Mouse (Mus musculus): ENCODE measurements around the gene Fnd3c2. TPM values are rescaled to one million over a fixed set of nuclear protein-coding genes. Genes with fewer than 3 reads are reported as not detected.
A peak's percentile ranks its signal among the peaks of the same experiment; 100 is the strongest.

Gene Fnd3c2
- polyA plus RNA-seq, 1 experiment from 2014 or later, result not detected

DNA sequence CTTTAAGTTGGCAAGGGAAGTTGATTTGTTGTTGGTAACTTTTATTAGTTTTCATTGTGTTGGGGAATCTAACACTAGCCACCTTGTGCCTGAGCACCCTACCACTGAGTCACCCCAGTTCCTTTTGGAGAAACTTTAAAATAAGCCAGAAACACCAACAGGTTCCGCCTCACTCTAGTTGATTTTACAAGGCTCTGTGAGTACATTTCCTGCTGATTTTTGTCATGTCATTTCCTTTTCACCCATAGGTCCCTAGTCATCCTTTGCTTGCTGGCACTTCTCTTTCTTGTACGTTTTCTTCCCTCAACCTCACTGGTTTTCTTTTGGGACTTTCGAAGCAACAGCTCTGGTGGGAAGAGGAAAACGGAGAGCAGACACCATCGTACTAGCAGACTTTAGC lies 65.8 kb downstream of the Fnd3c2 start:
- H3K36me3 ChIP-seq (ENCODE audit: control insufficient read depth, insufficient read depth, low read length), result peaks cover 3% of the 10 kb centered on the region; the same call in 1 of the 2 replicates
- no peaks in the 10 kb centered on the region for H3K27me3 ChIP-seq (ENCODE audit: control insufficient read depth, insufficient read depth, low read length)
- peak overlapping the region; percentile 63 for H3K4me2 ChIP-seq (ENCODE audit: low read length)
- no peak for DNase-seq
- no peaks in the 10 kb centered on the region for H3K9me3 ChIP-seq (ENCODE audit: control insufficient read depth, low read length)
- no peak overlapping the region for H3K9ac ChIP-seq (replicated peaks; ENCODE audit: low read length)
- H3K27ac ChIP-seq (replicated peaks; ENCODE audit: low read depth, low read length), result no peak overlapping the region
- WGBS, result 64% methylated on average over 5 of the region's 5 CpGs
- peaks cover 19% of the 10 kb centered on the region; the same call in 1 of the 2 replicates for H3K4me1 ChIP-seq (ENCODE audit: control insufficient read depth, insufficient read depth, low read length)
- ATAC-seq (ENCODE audit: low FRiP score, low TSS enrichment), result no peak
- no peak overlapping the region for H3K4me3 ChIP-seq (replicated peaks; ENCODE audit: low read depth, low read length)

GRCm38 (mm10) chrX:106187737-106188136 lies 67.4 kb downstream of the Fnd3c2 start:
- H3K36me3 ChIP-seq (ENCODE audit: control insufficient read depth, insufficient read depth, low read length), result no peaks in the 10 kb centered on the region
- H3K4me3 ChIP-seq (replicated peaks; ENCODE audit: low read depth, low read length), result peak overlapping the region; percentile 52
- WGBS, result 20% methylated on average over 12 of the region's 12 CpGs
- H3K9ac ChIP-seq (replicated peaks; ENCODE audit: low read length), result peak overlapping the region; percentile 61
- no peaks in the 10 kb centered on the region for H3K9me3 ChIP-seq (ENCODE audit: control insufficient read depth, low read length)
- DNase-seq (no peak), ATAC-seq (ENCODE audit: low FRiP score, low TSS enrichment) (no peak)
- H3K4me2 ChIP-seq (ENCODE audit: low read length), result peak overlapping the region; percentile 63
- H3K4me1 ChIP-seq (ENCODE audit: control insufficient read depth, insufficient read depth, low read length), result peaks cover 19% of the 10 kb centered on the region; the same call in 1 of the 2 replicates
- 0 out of 2 replicates have a peak overlapping the region, but pooled peaks have one; percentile 45 for H3K27ac ChIP-seq (replicated peaks; ENCODE audit: low read depth, low read length)
- H3K27me3 ChIP-seq (ENCODE audit: control insufficient read depth, insufficient read depth, low read length), result no peaks in the 10 kb centered on the region

- Histone ChIP-seq H3K9ac (replicated peaks; ENCODE audit: low read length) (peak within 1 kb of the TSS; percentile 61), H3K9me3 (ENCODE audit: control insufficient read depth, low read length) (no peaks in the 10 kb centered on the region), H3K36me3 (ENCODE audit: control insufficient read depth, insufficient read depth, low read length) (no peaks in the 10 kb centered on the region), H3K4me1 (ENCODE audit: control insufficient read depth, insufficient read depth, low read length) (peaks cover 19% of the 10 kb centered on the region; the same call in 1 of the 2 replicates), H3K4me2 (ENCODE audit: low read length) (peak within 1 kb of the TSS; percentile 63), H3K4me3 (replicated peaks; ENCODE audit: low read depth, low read length) (peak within 1 kb of the TSS; percentile 52), H3K27me3 (ENCODE audit: control insufficient read depth, insufficient read depth, low read length) (no peaks in the 10 kb centered on the region), H3K27ac (replicated peaks; ENCODE audit: low read depth, low read length) (peak within 1 kb of the TSS; percentile 88)
- ATAC-seq (ENCODE audit: low FRiP score, low TSS enrichment) (peak; percentile 98), DNase-seq (peak; percentile 94)
- 15% methylated on average over 50 of the region's 55 CpGs for WGBS
Measured at GRCm38 (mm10) chrX:106186713-106187649, 68.2 kb downstream of the Fnd3c2 start, which contains the start of gene Pgk1. Gene Pgk1 (plus strand): TSS chrX:106187100.

DNA sequence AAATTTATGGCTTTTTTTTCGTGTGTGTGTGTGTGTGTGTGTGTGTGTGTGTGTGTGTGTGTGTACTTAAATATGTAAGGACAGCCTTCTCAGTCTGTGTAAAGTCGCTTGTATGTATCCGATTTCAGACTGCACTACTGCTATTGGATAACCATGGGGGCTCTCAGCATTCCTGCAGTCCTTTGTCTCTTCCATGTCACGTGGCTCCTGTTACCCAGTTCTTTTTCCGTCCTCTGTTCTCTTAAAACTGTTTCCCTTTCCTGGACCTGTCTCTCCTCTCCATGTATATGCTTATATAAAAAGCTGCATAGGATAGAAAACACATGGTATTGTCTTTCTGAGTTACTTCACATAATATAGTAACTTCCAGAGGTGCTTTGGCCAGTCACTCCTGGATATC lies 69.5 kb downstream of the Fnd3c2 start:
- Histone ChIP-seq H3K36me3 (ENCODE audit: control insufficient read depth, insufficient read depth, low read length) (no peaks in the 10 kb centered on the region), H3K4me3 (replicated peaks; ENCODE audit: low read depth, low read length) (no peak overlapping the region), H3K4me2 (ENCODE audit: low read length) (peak overlapping the region; percentile 48), H3K27ac (replicated peaks; ENCODE audit: low read depth, low read length) (peak overlapping the region; percentile 88), H3K27me3 (ENCODE audit: control insufficient read depth, insufficient read depth, low read length) (no peaks in the 10 kb centered on the region), H3K9ac (replicated peaks; ENCODE audit: low read length) (no peak overlapping the region), H3K9me3 (ENCODE audit: control insufficient read depth, low read length) (no peaks in the 10 kb centered on the region), H3K4me1 (ENCODE audit: control insufficient read depth, insufficient read depth, low read length) (peaks cover 19% of the 10 kb centered on the region; the same call in 1 of the 2 replicates)
- DNase-seq, result peak; percentile 35
- WGBS, result 19% methylated on average over 5 of the region's 5 CpGs
- ATAC-seq (ENCODE audit: low FRiP score, low TSS enrichment), result no peak

Other genes with a start within 250 kb of the Fnd3c2 start
- 15.6 and 23.4 TPM in 2 replicates for gene Magt1, start 243.5 kb downstream of the Fnd3c2 start, polyA plus RNA-seq (2014; fragmentation: Nextera tagmentation; extraction: Ambion mirVana)
- gene Cox7b, start 239.7 kb downstream of the Fnd3c2 start, polyA plus RNA-seq (2014; fragmentation: Nextera tagmentation; extraction: Ambion mirVana), result 348 and 453 TPM in 2 replicates
- gene Atp7a, start 228.1 kb downstream of the Fnd3c2 start, polyA plus RNA-seq (2014; fragmentation: Nextera tagmentation; extraction: Ambion mirVana), result 8.3 and 21.2 TPM in 2 replicates
- 0.13 and 0.41 TPM in 2 replicates for gene Tlr13, start 112.2 kb downstream of the Fnd3c2 start, polyA plus RNA-seq (2014; fragmentation: Nextera tagmentation; extraction: Ambion mirVana)
- gene Pgk1, start 68.3 kb downstream of the Fnd3c2 start, polyA plus RNA-seq (2014; fragmentation: Nextera tagmentation; extraction: Ambion mirVana), result 243 and 266 TPM in 2 replicates
- gene Taf9b, start 34.2 kb downstream of the Fnd3c2 start, polyA plus RNA-seq (2014; fragmentation: Nextera tagmentation; extraction: Ambion mirVana), result 15.0 and 18.2 TPM in 2 replicates
- gene Fndc3c1, start 230.0 kb upstream of the Fnd3c2 start, polyA plus RNA-seq (2014; fragmentation: Nextera tagmentation; extraction: Ambion mirVana), result 1.1 TPM in 1 of 2 replicates, not detected in the other

All from midbrain, embryonic 14.5 days (tissue).